Mouse (Mus musculus): ENCODE data around the gene Rhno1. TPM values are rescaled to one million over a fixed set of nuclear protein-coding genes. Genes with fewer than 3 reads are reported as not detected.

Gene Rhno1
- polyA plus RNA-seq (2015; fragmentation: Nextera tagmentation; extraction: Ambion mirVana): 31.8 and 33.6 TPM in 2 replicates

GRCm38 (mm10) chr6:128362381-128363006 is at the start of gene Rhno1, which contains the start of gene Foxm1:
Gene Rhno1 (minus strand): TSS chr6:128362911.
Gene Foxm1 (plus strand): TSS chr6:128362967.

GRCm38 (mm10) chr6:128398996-128399395 is 36.3 kb upstream of the Rhno1 start, which contains the start of gene Nrip2:
Gene Nrip2 (plus strand): TSS chr6:128399296.

GRCm38 (mm10) chr6:128375192-128375591 is 12.5 kb upstream of the Rhno1 start, which contains the start of the genes Tex52 and Gm44596:
Gene Tex52 (plus strand): TSS chr6:128375456.
Gene Gm44596 (plus strand): TSS chr6:128375503.

GRCm38 (mm10) chr6:128355726-128356416 is 6.8 kb downstream of the Rhno1 start, which contains the start of gene Tulp3:
Gene Tulp3 (minus strand): TSS chr6:128355851.

Other genes with a start within 250 kb of the Rhno1 start
- gene Tspan9, start 219.3 kb downstream of the Rhno1 start, polyA plus RNA-seq (2015; fragmentation: Nextera tagmentation; extraction: Ambion mirVana): 78.7 and 81.9 TPM in 2 replicates
- 9.4 and 9.6 TPM in 2 replicates for gene Tead4, start 62.1 kb downstream of the Rhno1 start, polyA plus RNA-seq (2015; fragmentation: Nextera tagmentation; extraction: Ambion mirVana)
- gene Tulp3, start 7.1 kb downstream of the Rhno1 start, polyA plus RNA-seq (2015; fragmentation: Nextera tagmentation; extraction: Ambion mirVana): 5.0 and 5.1 TPM in 2 replicates
- 6.0 and 6.3 TPM in 2 replicates for gene Foxm1, start 56 bp upstream of the Rhno1 start, polyA plus RNA-seq (2015; fragmentation: Nextera tagmentation; extraction: Ambion mirVana)
- gene Tex52, start 12.5 kb upstream of the Rhno1 start, polyA plus RNA-seq (2015; fragmentation: Nextera tagmentation; extraction: Ambion mirVana): 0.10 and 0.17 TPM in 2 replicates
- not detected in 2 replicates for gene Gm44596, start 12.6 kb upstream of the Rhno1 start, polyA plus RNA-seq (2015; fragmentation: Nextera tagmentation; extraction: Ambion mirVana)
- gene Nrip2, start 36.4 kb upstream of the Rhno1 start, polyA plus RNA-seq (2015; fragmentation: Nextera tagmentation; extraction: Ambion mirVana): 5.0 and 5.8 TPM in 2 replicates
- gene Itfg2, start 62.0 kb upstream of the Rhno1 start, polyA plus RNA-seq (2015; fragmentation: Nextera tagmentation; extraction: Ambion mirVana): 17.1 and 19.7 TPM in 2 replicates
- 115 and 127 TPM in 2 replicates for gene Fkbp4, start 75.8 kb upstream of the Rhno1 start, polyA plus RNA-seq (2015; fragmentation: Nextera tagmentation; extraction: Ambion mirVana)
- 0.94 and 0.99 TPM in 2 replicates for gene Pzp, start 163.8 kb upstream of the Rhno1 start, polyA plus RNA-seq (2015; fragmentation: Nextera tagmentation; extraction: Ambion mirVana)
- gene A2ml1, start 218.7 kb upstream of the Rhno1 start, polyA plus RNA-seq (2015; fragmentation: Nextera tagmentation; extraction: Ambion mirVana): not detected in 2 replicates

All from skeletal muscle tissue, postnatal 0 days (tissue).